Mouse (Mus musculus): ENCODE data around the gene Clpb. TPM values are rescaled to one million over a fixed set of nuclear protein-coding genes. Genes with fewer than 3 reads are reported as not detected.

Gene Clpb
- polyA plus RNA-seq, 1 experiment from 2014 or later: 54.9 TPM

GRCm38 (mm10) chr7:101752346-101752745, 88.9 kb downstream of the Clpb start:
- no peak for ATAC-seq (ENCODE audit: low FRiP score, low TSS enrichment)
- Histone ChIP-seq H3K4me1 (ENCODE audit: control insufficient read depth, insufficient read depth, low read length) (no peaks in the 10 kb centered on the region), H3K27me3 (ENCODE audit: control insufficient read depth, insufficient read depth, low read length) (no peaks in the 10 kb centered on the region), H3K9ac (ENCODE audit: low read depth, low read length) (no peak overlapping the region), H3K4me2 (replicated peaks; ENCODE audit: low read depth, low read length) (no peak overlapping the region), H3K36me3 (ENCODE audit: control insufficient read depth, insufficient read depth, low read length) (peaks cover 4% of the 10 kb centered on the region; the same call in 1 of the 2 replicates), H3K9me3 (ENCODE audit: control insufficient read depth, low read length) (no peaks in the 10 kb centered on the region), H3K27ac (ENCODE audit: low read depth, low read length) (no peak overlapping the region), H3K4me3 (ENCODE audit: low read length) (no peak overlapping the region)
- WGBS: 95% methylated on average over 3 of the region's 3 CpGs

GRCm38 (mm10) chr7:101753492-101753891, 90.1 kb downstream of the Clpb start:
- H3K4me1 ChIP-seq (ENCODE audit: control insufficient read depth, insufficient read depth, low read length): no peaks in the 10 kb centered on the region
- no peaks in the 10 kb centered on the region for H3K27me3 ChIP-seq (ENCODE audit: control insufficient read depth, insufficient read depth, low read length)
- H3K4me2 ChIP-seq (replicated peaks; ENCODE audit: low read depth, low read length): no peak overlapping the region
- 91% methylated on average over 5 of the region's 5 CpGs for WGBS
- H3K27ac ChIP-seq (ENCODE audit: low read depth, low read length): no peak overlapping the region
- no peak overlapping the region for H3K4me3 ChIP-seq (ENCODE audit: low read length)
- ATAC-seq (ENCODE audit: low FRiP score, low TSS enrichment): no peak
- H3K36me3 ChIP-seq (ENCODE audit: control insufficient read depth, insufficient read depth, low read length): peaks cover 4% of the 10 kb centered on the region; the same call in 1 of the 2 replicates
- H3K9ac ChIP-seq (ENCODE audit: low read depth, low read length): no peak overlapping the region
- no peaks in the 10 kb centered on the region for H3K9me3 ChIP-seq (ENCODE audit: control insufficient read depth, low read length)

DNA sequence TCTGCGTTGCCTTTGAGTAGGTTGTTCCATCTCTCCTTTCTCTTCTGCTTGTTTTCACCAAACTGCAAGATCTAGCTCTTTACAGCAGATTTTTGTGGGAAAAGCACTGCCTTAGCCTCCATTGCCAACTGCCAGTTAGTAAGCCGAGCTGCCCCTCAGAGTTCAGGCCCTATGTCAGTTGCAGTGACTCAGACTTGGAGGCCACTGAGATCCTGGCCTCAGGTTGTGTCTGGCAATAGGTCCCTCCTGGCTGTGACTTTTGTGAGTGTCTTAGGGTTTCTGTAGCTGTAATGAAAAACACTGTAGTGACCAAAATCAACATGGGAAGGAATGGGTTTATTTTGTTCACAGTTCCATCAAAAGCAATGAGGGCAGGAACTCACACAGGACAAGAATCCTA, 91.0 kb downstream of the Clpb start:
- no peak overlapping the region for H3K9ac ChIP-seq (ENCODE audit: low read depth, low read length)
- no peaks in the 10 kb centered on the region for H3K27me3 ChIP-seq (ENCODE audit: control insufficient read depth, insufficient read depth, low read length)
- H3K4me2 ChIP-seq (replicated peaks; ENCODE audit: low read depth, low read length): no peak overlapping the region
- H3K27ac ChIP-seq (ENCODE audit: low read depth, low read length): no peak overlapping the region
- H3K4me1 ChIP-seq (ENCODE audit: control insufficient read depth, insufficient read depth, low read length): no peaks in the 10 kb centered on the region
- WGBS: 78% methylated on average over 2 of the region's 2 CpGs
- H3K9me3 ChIP-seq (ENCODE audit: control insufficient read depth, low read length): no peaks in the 10 kb centered on the region
- no peak for ATAC-seq (ENCODE audit: low FRiP score, low TSS enrichment)
- no peak overlapping the region for H3K4me3 ChIP-seq (ENCODE audit: low read length)
- peaks cover 4% of the 10 kb centered on the region; the same call in 1 of the 2 replicates for H3K36me3 ChIP-seq (ENCODE audit: control insufficient read depth, insufficient read depth, low read length)

- Histone ChIP-seq H3K4me1 (ENCODE audit: control insufficient read depth, insufficient read depth, low read length) (no peaks in the 10 kb centered on the region), H3K27me3 (ENCODE audit: control insufficient read depth, insufficient read depth, low read length) (no peaks in the 10 kb centered on the region), H3K9me3 (ENCODE audit: control insufficient read depth, low read length) (no peaks in the 10 kb centered on the region), H3K4me2 (replicated peaks; ENCODE audit: low read depth, low read length) (no peak overlapping the region), H3K27ac (ENCODE audit: low read depth, low read length) (no peak overlapping the region), H3K9ac (ENCODE audit: low read depth, low read length) (no peak overlapping the region), H3K36me3 (ENCODE audit: control insufficient read depth, insufficient read depth, low read length) (peaks cover 4% of the 10 kb centered on the region; the same call in 1 of the 2 replicates), H3K4me3 (ENCODE audit: low read length) (no peak overlapping the region)
- 97% methylated on average over 6 of the region's 6 CpGs for WGBS
- ATAC-seq (ENCODE audit: low FRiP score, low TSS enrichment): no peak
Measured at GRCm38 (mm10) chr7:101755301-101755700, 91.9 kb downstream of the Clpb start.

- no peak overlapping the region for H3K4me2 ChIP-seq (replicated peaks; ENCODE audit: low read depth, low read length)
- no peak overlapping the region for H3K9ac ChIP-seq (ENCODE audit: low read depth, low read length)
- 87% methylated on average over 11 of the region's 11 CpGs for WGBS
- H3K27ac ChIP-seq (ENCODE audit: low read depth, low read length): no peak overlapping the region
- H3K4me1 ChIP-seq (ENCODE audit: control insufficient read depth, insufficient read depth, low read length): no peaks in the 10 kb centered on the region
- H3K4me3 ChIP-seq (ENCODE audit: low read length): no peak overlapping the region
- no peak for ATAC-seq (ENCODE audit: low FRiP score, low TSS enrichment)
- H3K36me3 ChIP-seq (ENCODE audit: control insufficient read depth, insufficient read depth, low read length): 0 out of 2 replicates have a peak, but pooled peaks cover 7% of the 10 kb centered on the region
- H3K27me3 ChIP-seq (ENCODE audit: control insufficient read depth, insufficient read depth, low read length): no peaks in the 10 kb centered on the region
- no peaks in the 10 kb centered on the region for H3K9me3 ChIP-seq (ENCODE audit: control insufficient read depth, low read length)
Measured at GRCm38 (mm10) chr7:101761899-101762780, 98.7 kb downstream of the Clpb start.

GRCm38 (mm10) chr7:101767335-101767907, 104.0 kb downstream of the Clpb start:
- 79% methylated on average over 5 of the region's 5 CpGs for WGBS
- 0 out of 2 replicates have a peak, but pooled peaks cover under 1% of the 10 kb centered on the region for H3K4me1 ChIP-seq (ENCODE audit: control insufficient read depth, insufficient read depth, low read length)
- H3K9me3 ChIP-seq (ENCODE audit: control insufficient read depth, low read length): no peaks in the 10 kb centered on the region

DNA sequence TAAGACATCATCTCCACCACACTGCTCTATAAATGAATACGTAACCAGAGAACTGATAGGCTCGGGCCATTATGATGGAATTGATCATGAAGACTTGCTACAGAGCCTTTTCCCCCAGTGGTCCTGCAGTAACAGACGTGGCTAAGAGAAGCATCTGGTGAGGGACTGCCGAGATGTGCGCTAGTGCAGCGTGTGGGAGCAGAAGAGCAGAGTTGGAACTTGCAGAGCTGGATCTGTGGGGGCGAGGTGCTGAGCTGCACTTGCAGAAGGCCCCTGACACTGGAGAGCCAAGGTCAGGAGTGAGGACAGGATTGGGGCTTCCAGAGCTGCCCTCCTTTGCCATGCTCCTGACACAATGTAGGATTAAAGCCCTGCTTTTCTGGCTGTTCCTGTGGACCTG, 106.6 kb downstream of the Clpb start:
- H3K9me3 ChIP-seq (ENCODE audit: control insufficient read depth, low read length): no peaks in the 10 kb centered on the region
- H3K4me3 ChIP-seq (ENCODE audit: low read length): no peak overlapping the region
- H3K9ac ChIP-seq (ENCODE audit: low read depth, low read length): no peak overlapping the region
- no peaks in the 10 kb centered on the region for H3K27me3 ChIP-seq (ENCODE audit: control insufficient read depth, insufficient read depth, low read length)
- no peak overlapping the region for H3K4me2 ChIP-seq (replicated peaks; ENCODE audit: low read depth, low read length)
- H3K36me3 ChIP-seq (ENCODE audit: control insufficient read depth, insufficient read depth, low read length): peaks cover 10% of the 10 kb centered on the region; the same call in 1 of the 2 replicates
- 63% methylated on average over 7 of the region's 7 CpGs for WGBS
- H3K4me1 ChIP-seq (ENCODE audit: control insufficient read depth, insufficient read depth, low read length): 0 out of 2 replicates have a peak, but pooled peaks cover 7% of the 10 kb centered on the region
- H3K27ac ChIP-seq (ENCODE audit: low read depth, low read length): no peak overlapping the region
- ATAC-seq (ENCODE audit: low FRiP score, low TSS enrichment): no peak

More at GRCm38 (mm10) chr7:101767335-101767907, 104.0 kb downstream of the Clpb start:
- Histone ChIP-seq H3K27me3 (ENCODE audit: control insufficient read depth, insufficient read depth, low read length) (no peaks in the 10 kb centered on the region), H3K27ac (ENCODE audit: low read depth, low read length) (no peak overlapping the region), H3K4me2 (replicated peaks; ENCODE audit: low read depth, low read length) (no peak overlapping the region), H3K9ac (ENCODE audit: low read depth, low read length) (no peak overlapping the region), H3K4me3 (ENCODE audit: low read length) (no peak overlapping the region), H3K36me3 (ENCODE audit: control insufficient read depth, insufficient read depth, low read length) (0 out of 2 replicates have a peak, but pooled peaks cover 7% of the 10 kb centered on the region)
- no peak for ATAC-seq (ENCODE audit: low FRiP score, low TSS enrichment)

GRCm38 (mm10) chr7:101771604-101772003, 108.2 kb downstream of the Clpb start:
- no peak for ATAC-seq (ENCODE audit: low FRiP score, low TSS enrichment)
- no peak overlapping the region for H3K27ac ChIP-seq (ENCODE audit: low read depth, low read length)
- no peaks in the 10 kb centered on the region for H3K27me3 ChIP-seq (ENCODE audit: control insufficient read depth, insufficient read depth, low read length)
- 0 out of 2 replicates have a peak, but pooled peaks cover 7% of the 10 kb centered on the region for H3K4me1 ChIP-seq (ENCODE audit: control insufficient read depth, insufficient read depth, low read length)
- H3K4me2 ChIP-seq (replicated peaks; ENCODE audit: low read depth, low read length): no peak overlapping the region
- peaks cover 6% of the 10 kb centered on the region; the same call in 1 of the 2 replicates for H3K36me3 ChIP-seq (ENCODE audit: control insufficient read depth, insufficient read depth, low read length)
- WGBS: 78% methylated on average over 1 of the region's 1 CpGs
- no peak overlapping the region for H3K4me3 ChIP-seq (ENCODE audit: low read length)
- no peaks in the 10 kb centered on the region for H3K9me3 ChIP-seq (ENCODE audit: control insufficient read depth, low read length)
- H3K9ac ChIP-seq (ENCODE audit: low read depth, low read length): no peak overlapping the region

DNA sequence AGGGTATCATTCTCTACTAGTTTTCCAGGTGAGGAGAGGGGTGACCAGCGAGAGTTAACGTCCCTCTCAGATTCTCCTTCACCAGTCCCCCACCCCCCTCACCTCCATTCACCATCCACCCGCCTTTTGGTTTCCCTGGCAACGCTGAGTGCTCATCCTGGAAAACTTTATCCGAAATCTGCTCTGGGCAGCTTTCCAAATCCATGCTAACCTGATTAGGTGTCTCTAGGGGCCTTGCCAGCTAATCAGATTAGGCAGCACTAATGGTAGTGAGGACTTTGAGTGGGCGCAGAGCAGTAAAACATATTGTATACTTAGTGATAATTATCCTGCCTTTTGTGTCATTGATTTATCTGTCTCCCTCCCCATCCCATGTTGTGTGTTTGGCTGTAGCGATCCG, 109.3 kb downstream of the Clpb start:
- no peak for ATAC-seq (ENCODE audit: low FRiP score, low TSS enrichment)
- 54% methylated on average over 8 of the region's 8 CpGs for WGBS
- Histone ChIP-seq H3K27me3 (ENCODE audit: control insufficient read depth, insufficient read depth, low read length) (no peaks in the 10 kb centered on the region), H3K4me2 (replicated peaks; ENCODE audit: low read depth, low read length) (no peak overlapping the region), H3K4me3 (ENCODE audit: low read length) (no peak overlapping the region), H3K36me3 (ENCODE audit: control insufficient read depth, insufficient read depth, low read length) (peaks cover 6% of the 10 kb centered on the region; the same call in 1 of the 2 replicates), H3K9ac (ENCODE audit: low read depth, low read length) (no peak overlapping the region), H3K9me3 (ENCODE audit: control insufficient read depth, low read length) (no peaks in the 10 kb centered on the region), H3K4me1 (ENCODE audit: control insufficient read depth, insufficient read depth, low read length) (0 out of 2 replicates have a peak, but pooled peaks cover 7% of the 10 kb centered on the region), H3K27ac (ENCODE audit: low read depth, low read length) (no peak overlapping the region)

All from kidney, embryonic 14.5 days (tissue).